Mouse (Mus musculus) embryonic stem cell, embryonic (primary cell): ENCODE measurements around the gene Rreb1.

Experiments
- CTCF ChIA-PET, 4 experiments: fragments of 300-600 bp in 2 of 4; fragments of 350-600 bp in 2 of 4; sonication (Branson Sonifier 250); formaldehyde crosslinking; loops; one replicate each; lab custom pipeline; 2022; ENCODE audit warnings: inconsistent platforms in 2 of 4; lab: Charles Lee
- POLR2A ChIA-PET, 4 experiments: fragments of 300-600 bp in 2 of 4; fragments of 350-600 bp in 2 of 4; sonication (Branson Sonifier 250); formaldehyde crosslinking; loops; one replicate each; lab custom pipeline; 2022; ENCODE audit warnings: antibody characterized with exemption in 4 of 4, inconsistent platforms in 1 of 4; lab: Charles Lee

Gene Rreb1

DNA sequence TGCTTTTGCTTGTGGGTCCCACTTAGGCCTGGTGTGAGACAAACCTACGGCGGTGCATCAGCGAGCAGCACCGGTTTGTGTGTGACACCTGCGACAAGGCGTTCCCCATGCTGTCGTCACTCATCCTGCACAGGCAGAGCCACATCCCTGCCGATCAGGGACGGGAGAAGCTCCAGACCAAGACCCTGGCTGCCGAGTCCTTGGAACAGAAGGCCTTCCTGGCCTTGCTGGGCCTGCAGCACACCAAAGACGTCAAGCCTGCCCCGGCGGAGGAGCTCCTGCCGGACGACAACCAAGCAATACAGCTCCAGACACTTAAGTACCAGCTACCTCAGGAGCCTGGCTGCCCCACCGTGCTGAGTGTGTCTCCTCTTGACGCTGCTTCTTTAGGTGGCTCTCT is 151.3 kb downstream of the Rreb1 start:
- CTCF ChIA-PET: interaction anchor here in 3 of 4 experiments (0.8 to 1.7 kb wide), 5 partner anchors 15 to 104 kb away, joined by 3 to 6 read pairs (median 4); no protein-coding TSS in a partner anchor
- POLR2A ChIA-PET: interaction anchor here in 2 of 4 experiments (0.9 to 2.0 kb wide), 10 partner anchors 9 to 406 kb away, joined by 3 to 10 read pairs (median 3); partner anchors contain the start of gene Ssr1 (in 1 of the 2)

DNA sequence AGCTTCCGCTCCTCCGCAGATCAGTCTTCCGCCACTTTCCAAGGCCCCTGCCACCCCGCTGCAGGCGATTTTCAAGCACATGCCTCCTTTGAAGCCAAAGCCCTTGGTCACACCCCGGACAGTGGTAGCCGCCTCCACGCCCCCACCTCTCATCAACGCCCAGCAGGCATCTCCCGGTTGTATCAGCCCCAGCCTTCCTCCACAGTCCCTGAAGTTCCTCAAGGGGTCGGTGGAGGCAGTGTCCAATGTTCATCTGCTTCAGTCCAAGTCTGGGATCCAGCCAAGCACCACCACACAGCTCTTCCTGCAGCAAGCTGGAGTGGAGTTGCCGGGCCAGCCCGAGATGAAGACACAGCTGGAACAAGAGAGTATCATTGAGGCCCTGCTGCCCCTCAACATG is 151.9 kb downstream of the Rreb1 start:
- ChIA-PET POLR2A (interaction anchor here (0.5 to 2.0 kb wide), 21 partner anchors 8 to 407 kb away, joined by 3 to 10 read pairs (median 3); partner anchors contain the start of gene Ssr1 (in 1 of the 4)), CTCF (interaction anchor here (0.6 to 1.7 kb wide), 11 partner anchors 14 to 241 kb away, joined by 3 to 6 read pairs (median 4); no protein-coding TSS in a partner anchor)

DNA sequence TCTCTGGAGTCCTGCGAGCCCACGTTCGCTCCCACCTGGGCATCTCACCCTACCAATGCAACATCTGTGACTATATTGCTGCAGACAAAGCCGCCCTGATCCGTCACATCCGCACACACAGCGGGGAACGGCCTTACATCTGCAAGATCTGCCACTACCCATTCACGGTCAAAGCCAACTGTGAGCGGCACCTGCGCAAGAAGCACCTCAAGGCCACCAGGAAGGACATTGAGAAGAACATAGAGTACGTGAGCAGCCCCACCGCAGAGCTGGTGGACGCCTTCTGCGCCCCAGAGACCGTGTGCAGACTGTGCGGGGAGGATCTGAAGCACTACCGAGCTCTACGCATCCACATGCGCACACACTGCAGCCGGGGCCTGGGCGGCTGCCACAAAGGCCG is 152.4 kb downstream of the Rreb1 start:
- CTCF ChIA-PET: interaction anchor here in 3 of 4 experiments (0.6 to 1.7 kb wide), 10 partner anchors 14 to 242 kb away, joined by 3 to 6 read pairs (median 3); no protein-coding TSS in a partner anchor
- POLR2A ChIA-PET: interaction anchor here (0.5 to 2.0 kb wide), 19 partner anchors 9 to 463 kb away, joined by 3 to 10 read pairs (median 3); partner anchors contain the start of gene Ssr1 (in 1 of the 4)

DNA sequence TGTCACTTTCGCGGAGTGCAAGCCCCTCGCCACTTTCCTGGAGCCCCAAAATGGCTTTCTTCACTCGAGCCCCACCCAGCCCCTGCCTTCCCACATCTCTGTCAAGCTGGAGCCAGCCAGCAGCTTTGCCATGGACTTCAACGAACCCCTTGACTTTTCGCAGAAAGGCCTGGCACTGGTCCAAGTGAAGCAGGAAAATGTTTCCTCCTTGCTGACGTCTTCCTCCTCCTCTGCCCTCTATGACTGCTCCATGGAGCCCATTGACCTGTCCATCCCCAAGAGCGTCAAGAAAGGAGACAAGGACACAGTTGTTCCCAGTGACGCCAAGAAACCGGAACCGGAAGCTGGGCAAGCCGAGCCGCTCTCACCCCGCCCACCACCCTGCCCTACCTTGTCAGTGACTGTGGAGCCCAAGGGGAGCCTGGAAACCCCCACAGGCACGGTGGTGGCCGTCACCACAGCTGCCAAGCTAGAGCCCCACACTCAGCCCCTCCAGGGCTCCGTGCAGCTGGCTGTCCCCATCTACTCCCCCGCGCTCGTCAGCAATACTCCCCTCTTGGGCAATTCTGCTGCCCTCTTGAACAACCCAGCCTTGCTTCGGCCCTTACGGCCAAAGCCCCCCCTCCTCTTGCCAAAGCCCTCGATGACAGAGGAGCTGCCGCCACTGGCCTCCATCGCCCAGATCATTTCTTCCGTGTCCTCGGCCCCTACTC is 153.2 kb downstream of the Rreb1 start:
- ChIA-PET POLR2A (interaction anchor here in 3 of 4 experiments (0.6 to 2.0 kb wide), 20 partner anchors 9 to 495 kb away, joined by 3 to 10 read pairs (median 3); no protein-coding TSS in a partner anchor), CTCF (interaction anchor here in 2 of 4 experiments (0.7 to 1.7 kb wide), 7 partner anchors 13 to 243 kb away, joined by 3 to 4 read pairs (median 3); no protein-coding TSS in a partner anchor)

DNA sequence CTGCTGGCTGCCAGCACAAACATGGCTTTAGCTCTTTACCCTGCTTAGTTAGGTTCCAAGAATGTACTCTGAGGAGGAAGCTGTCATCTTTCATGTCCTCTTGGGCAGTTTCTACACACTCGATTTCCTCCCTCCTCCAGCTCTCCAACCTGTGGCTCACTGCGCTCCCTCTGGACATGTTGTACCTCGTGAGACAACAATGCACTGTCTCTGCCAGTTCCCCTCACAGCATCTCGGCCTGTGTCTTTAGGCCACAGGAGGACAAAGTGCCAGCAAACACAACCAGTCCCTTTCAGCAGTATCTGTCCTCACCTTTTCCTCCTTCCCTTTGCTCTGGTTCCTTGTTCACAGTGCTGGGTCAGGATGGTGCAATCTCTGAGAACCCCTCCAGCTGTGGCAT is 155.9 kb downstream of the Rreb1 start:
- POLR2A ChIA-PET: interaction anchor here (0.6 to 1.5 kb wide), 8 partner anchors 19 to 498 kb away, joined by 3 to 4 read pairs (median 3); no protein-coding TSS in a partner anchor

DNA sequence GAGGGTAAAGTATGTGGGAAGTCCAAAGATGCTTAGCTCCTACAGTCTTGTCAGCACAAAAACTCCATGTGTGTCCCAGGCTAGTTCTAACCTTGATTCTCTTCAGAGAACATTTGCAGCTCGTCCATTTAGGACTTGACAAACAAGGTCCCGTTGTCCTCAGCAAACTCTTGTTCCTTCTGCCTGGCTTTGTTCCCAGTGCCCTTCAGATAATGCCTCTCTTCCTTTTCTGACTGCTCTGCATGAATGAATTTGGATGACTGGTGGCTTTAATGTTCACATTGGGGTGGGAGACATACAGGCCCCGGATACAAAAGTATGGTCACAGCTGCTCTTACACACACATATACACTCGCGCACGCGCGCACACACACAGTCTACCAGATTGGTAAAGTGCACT is 156.7 kb downstream of the Rreb1 start:
- POLR2A ChIA-PET: interaction anchor here in 2 of 4 experiments (0.6 to 1.5 kb wide), 8 partner anchors 14 to 499 kb away, joined by 3 to 4 read pairs (median 3); no protein-coding TSS in a partner anchor

More for the DNA sequence above, 155.9 kb downstream of the Rreb1 start:
- CTCF ChIA-PET: interaction anchor here in 2 of 4 experiments (0.7 to 1.5 kb wide), 4 partner anchors 10 to 285 kb away, joined by 3 to 5 read pairs (median 4); no protein-coding TSS in a partner anchor

DNA sequence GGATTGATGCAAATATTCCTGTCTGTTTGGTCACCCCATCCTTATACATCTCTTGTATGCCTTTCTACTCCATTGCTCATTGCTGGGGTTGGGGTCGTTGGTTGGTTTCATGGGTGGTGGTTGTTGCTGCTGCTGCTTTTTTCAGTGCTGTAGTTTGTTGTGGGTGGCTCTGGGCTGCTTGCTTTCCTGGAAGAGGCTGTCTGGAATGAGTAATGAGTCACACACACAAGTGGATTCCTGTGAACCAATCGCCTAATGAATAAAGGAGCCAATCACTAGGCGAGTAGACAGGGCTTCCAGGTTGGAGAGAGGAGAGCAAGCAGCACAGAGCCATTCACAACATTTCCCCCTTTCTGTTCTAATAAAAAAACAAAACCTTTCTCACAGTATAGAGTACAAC is 158.2 kb downstream of the Rreb1 start:
- CTCF ChIA-PET: no interaction called here
- POLR2A ChIA-PET: no interaction called here

More for the DNA sequence above, 156.7 kb downstream of the Rreb1 start:
- CTCF ChIA-PET: interaction anchor here in 2 of 4 experiments (1.0 to 1.5 kb wide), 3 partner anchors 10 to 286 kb away, joined by 3 to 5 read pairs (median 4); no protein-coding TSS in a partner anchor

DNA sequence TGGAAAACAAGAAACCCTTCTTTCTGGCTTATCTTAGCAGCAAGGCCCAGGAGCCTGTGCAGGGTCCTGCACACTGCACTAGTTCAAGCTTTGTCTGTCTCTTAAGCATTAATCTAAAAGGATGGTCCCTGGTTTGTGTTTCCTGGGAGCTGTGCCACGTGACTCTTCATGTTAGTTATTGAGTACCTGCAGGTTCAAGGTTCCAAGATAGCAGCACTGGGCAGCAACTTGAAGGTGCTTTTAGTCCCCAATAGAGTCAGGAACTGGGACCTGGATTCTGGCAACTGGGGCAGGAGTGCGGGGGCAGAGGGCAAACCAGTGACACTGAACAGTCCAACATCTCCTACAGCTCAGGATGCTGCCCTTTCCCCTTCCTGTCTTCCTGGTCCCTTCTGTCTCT is 162.0 kb downstream of the Rreb1 start:
- ChIA-PET CTCF (interaction anchor here in 1 of 4 experiments (0.6 kb wide), 1 partner anchor 508 kb away, joined by 3 read pairs; no protein-coding TSS in a partner anchor), POLR2A (interaction anchor here in 1 of 4 experiments (1.1 kb wide), 1 partner anchor 9 kb away, joined by 3 read pairs; no protein-coding TSS in a partner anchor)

DNA sequence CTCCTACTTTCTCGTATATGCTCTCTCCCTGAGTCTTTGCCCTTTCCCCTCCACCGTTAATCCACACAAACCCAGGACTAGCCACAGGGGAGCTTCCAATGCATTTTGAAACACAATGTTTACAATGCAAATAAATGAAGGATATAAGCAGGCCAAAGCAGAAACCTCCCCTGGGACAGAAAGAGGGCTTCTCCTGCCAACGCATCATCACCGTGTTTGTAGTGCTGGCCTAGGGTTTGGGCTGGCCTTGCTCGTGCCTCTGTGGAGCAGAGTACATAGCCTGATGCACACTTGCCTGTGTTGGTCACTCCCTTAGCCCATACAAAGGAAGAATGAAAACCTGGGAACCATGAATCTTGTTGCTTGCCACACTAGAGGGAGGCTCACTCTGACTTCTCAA is 162.4 kb downstream of the Rreb1 start:
- ChIA-PET POLR2A (interaction anchor here in 1 of 4 experiments (1.1 kb wide), 1 partner anchor 9 kb away, joined by 3 read pairs; no protein-coding TSS in a partner anchor), CTCF (no interaction called here)

DNA sequence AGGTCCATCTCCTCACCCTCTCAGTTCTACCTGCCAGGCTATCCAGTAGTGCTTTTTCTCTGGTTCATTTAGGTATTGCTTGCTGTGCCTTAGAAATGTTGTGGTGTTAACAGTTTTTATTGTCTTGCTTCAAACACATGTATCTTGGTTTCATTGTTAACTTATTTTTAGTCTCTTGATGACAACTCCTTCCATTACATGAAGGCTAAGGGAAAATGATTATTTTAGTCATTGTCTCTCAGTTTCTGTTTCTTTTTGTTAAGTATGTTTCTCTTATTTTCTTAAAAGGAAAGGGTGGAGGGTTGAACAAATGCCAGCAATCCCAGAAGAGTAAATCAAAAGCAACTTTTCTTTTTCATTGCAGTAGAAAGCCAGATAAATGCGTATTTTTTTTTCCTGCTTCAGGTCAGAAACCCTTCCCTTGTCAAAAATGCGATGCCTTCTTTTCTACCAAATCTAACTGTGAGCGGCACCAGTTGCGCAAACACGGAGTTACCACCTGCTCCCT is 163.0 kb downstream of the Rreb1 start:
- ChIA-PET CTCF (interaction anchor here in 2 of 4 experiments (0.6 to 0.9 kb wide), 2 partner anchors 23 to 636 kb away, joined by 3 to 6 read pairs; no protein-coding TSS in a partner anchor), POLR2A (interaction anchor here in 2 of 4 experiments (0.9 to 1.7 kb wide), 3 partner anchors 10 to 84 kb away, joined by 3 to 4 read pairs (median 3); no protein-coding TSS in a partner anchor)

DNA sequence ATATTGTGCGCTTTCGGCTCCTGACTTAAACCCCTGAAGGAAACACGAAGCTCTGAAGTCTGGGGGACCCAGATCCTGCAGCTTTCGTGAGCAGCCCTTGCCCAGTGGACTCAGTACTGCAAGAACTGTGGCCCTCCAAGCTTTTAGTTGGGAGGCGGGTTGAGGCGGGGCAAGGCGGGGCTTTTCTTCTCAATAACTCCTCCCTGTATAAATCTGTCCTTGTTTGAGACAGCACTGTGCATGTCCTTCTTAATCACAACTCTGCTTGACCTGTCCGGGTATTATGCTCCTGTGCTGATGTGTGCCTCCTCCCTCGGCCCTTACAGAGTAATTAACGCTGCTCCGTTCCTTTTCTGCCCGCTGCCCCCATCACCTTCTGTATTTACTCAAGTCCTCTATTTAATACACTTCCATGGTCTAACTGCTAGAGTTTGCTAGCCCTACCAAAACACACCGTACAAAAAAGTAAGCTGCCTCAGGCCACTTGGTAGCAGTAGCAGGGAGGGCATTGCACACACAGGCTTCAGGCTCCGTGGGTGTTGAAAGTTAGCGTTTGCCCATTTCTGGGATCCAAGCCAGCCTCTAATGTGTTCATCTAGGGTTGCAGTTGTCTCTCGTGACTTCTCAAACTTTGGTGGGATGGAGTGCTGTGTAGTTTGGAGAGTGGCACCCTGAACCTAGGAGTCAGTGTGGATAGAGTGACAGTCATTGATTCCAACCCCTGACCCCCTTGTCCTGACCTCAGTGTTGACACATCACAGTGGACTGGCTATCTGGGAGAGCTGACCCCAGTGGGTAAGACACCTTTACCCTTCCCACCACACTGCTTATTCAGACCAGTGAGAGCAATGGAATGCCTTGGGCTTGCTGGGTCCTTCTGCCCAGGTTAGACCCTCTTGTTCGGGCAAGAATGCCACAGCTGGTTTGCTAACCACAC is 164.0 kb downstream of the Rreb1 start:
- ChIA-PET CTCF (interaction anchor here in 2 of 4 experiments (0.6 to 0.9 kb wide), 3 partner anchors 22 to 637 kb away, joined by 3 to 6 read pairs (median 3); no protein-coding TSS in a partner anchor), POLR2A (interaction anchor here in 2 of 4 experiments (0.9 to 1.7 kb wide), 3 partner anchors 11 to 85 kb away, joined by 3 to 4 read pairs (median 3); no protein-coding TSS in a partner anchor)

DNA sequence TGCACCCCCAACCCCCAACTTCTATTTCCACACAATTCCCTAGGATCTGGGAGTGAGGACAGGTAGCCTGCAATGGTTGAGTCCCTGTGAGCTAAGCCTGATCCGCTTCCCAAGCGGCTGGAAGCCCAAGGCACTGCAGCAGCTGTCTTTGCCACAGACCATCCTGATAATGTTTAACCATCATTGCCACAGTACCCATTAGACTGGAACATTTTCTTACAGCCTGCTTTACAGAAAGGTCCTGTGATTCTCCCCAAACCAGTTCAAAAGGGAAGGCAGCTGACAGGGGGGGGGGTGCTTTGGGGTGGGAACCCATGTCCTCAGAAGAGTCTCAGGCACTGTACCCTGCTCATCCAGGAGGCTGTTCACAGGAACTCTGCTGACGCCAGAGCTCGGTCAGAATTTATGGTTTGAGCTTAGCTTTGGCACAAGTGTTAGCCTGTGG is 164.7 kb downstream of the Rreb1 start:
- ChIA-PET CTCF (interaction anchor here in 1 of 4 experiments (0.6 kb wide), 1 partner anchor 191 kb away, joined by 3 read pairs; no protein-coding TSS in a partner anchor), POLR2A (interaction anchor here in 1 of 4 experiments (1.7 kb wide), 1 partner anchor 11 kb away, joined by 3 read pairs; no protein-coding TSS in a partner anchor)

DNA sequence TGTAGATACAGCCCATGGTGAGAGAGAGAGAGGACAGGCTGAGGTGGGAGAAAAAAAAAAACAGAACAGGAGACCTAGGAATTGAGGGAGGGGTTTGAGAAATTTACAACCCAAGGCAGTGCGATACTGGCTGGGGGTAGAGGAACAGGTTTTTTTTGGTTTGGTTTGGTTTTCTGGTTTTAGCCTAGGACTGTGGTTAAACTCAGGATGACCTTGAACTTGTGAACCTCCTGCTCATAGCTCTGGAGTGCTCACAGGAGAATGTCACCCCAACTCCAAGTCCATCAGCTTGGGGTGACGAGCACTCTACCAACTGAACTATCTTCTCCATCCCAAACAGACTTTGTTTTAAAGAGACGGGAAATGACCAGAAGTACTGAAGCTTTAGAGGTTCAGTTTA is 165.3 kb downstream of the Rreb1 start:
- ChIA-PET POLR2A (interaction anchor here in 2 of 4 experiments (0.6 to 1.4 kb wide), 2 partner anchors 85 to 267 kb away, joined by 4 to 5 read pairs; no protein-coding TSS in a partner anchor), CTCF (interaction anchor here in 2 of 4 experiments (0.9 to 1.5 kb wide), 2 partner anchors 13 to 86 kb away, joined by 3 to 4 read pairs; no protein-coding TSS in a partner anchor)

DNA sequence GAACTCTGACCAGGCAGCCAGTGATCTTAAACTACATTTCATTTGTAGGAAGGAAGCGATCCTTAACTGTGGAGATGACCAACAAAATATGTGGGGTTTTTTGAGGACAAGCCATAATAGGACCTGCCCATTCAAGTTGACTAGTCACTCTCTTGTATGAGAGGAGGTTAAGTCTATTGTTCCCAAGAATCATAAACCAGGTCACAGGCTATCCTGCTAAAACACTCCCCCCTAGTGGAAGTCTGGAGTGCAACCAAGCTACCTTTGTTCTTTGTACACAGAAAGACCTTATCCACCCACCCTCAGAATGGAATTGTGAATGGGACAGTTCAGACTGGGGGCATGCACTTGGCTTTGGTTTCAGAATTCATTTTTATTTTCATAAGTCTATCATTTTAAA is 166.1 kb downstream of the Rreb1 start:
- POLR2A ChIA-PET: interaction anchor here in 3 of 4 experiments (0.6 to 1.4 kb wide), 3 partner anchors 18 to 145 kb away, joined by 3 to 5 read pairs (median 5); no protein-coding TSS in a partner anchor
- CTCF ChIA-PET: interaction anchor here (0.6 to 1.8 kb wide), 12 partner anchors 10 to 256 kb away, joined by 3 to 7 read pairs (median 3); no protein-coding TSS in a partner anchor

DNA sequence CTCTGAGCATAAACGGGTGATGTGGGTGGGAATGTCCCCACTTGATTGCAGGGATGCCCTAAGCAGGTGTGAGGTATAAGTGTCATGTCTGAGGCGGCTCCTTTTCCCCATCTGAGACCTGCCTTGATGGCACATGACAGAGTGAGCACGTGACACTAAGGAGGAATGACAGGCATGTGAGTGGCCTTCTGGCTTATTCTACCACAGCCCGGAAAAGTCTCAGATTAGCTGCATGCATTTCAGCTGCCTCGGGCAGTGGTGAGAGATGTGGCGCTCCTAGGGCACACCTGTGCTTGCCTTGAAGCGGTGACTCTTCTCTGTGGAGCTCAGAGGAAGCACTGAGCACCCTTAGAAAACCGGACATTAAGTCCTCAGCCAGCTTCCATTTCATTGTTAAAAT is 167.2 kb downstream of the Rreb1 start:
- CTCF ChIA-PET: interaction anchor here in 3 of 4 experiments (0.6 to 1.8 kb wide), 4 partner anchors 22 to 422 kb away, joined by 3 to 7 read pairs (median 4); no protein-coding TSS in a partner anchor
- POLR2A ChIA-PET: interaction anchor here in 1 of 4 experiments (1.4 kb wide), 1 partner anchor 16 kb away, joined by 5 read pairs; no protein-coding TSS in a partner anchor

DNA sequence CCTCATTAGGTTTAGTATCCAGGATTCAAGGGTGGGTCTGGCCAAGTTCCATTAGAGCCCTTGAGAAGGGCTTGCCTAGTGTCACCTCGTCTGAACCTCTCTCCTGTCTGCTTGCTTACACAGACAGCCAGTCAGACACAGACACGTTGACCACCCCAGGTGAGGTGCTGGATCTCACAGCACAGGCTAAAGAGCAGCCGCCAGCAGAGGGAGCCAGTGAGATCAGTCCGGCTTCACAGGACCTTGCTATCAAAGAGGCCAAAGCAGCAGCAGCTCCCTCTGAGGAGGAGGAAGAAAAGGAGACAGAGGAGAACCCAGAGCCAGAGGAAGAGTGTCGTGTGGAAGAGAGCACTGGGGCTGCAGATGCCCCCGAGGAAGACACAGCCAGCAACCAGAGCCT is 168.5 kb downstream of the Rreb1 start:
- ChIA-PET CTCF (interaction anchor here (0.5 to 1.6 kb wide), 14 partner anchors 11 to 513 kb away, joined by 3 to 11 read pairs (median 4); no protein-coding TSS in a partner anchor), POLR2A (interaction anchor here in 2 of 4 experiments (0.7 to 1.2 kb wide), 4 partner anchors 12 to 18 kb away, joined by 3 to 4 read pairs (median 3); no protein-coding TSS in a partner anchor)
